Mouse (Mus musculus) cerebellum, postnatal 14 days (tissue): Measurements from ENCODE around the gene Cryga.
"Not testable (repeated sequence)": the region's sequence is repeated elsewhere in the genome, so short reads cannot be mapped to it uniquely, and the experiment has no call there.

Source experiments
- DNase-seq, 2 experiments: peaks; one replicate each; pipeline ENCODE4 v3.0.0; 2021; ENCODE audit warnings: mixed read lengths in 2 of 2

Gene Cryga

GRCm38 (mm10) chr1:65088567-65089356, 14.4 kb downstream of the Cryga start:
- no peak for DNase-seq

GRCm38 (mm10) chr1:65082188-65082587, 21.0 kb downstream of the Cryga start, which contains the start of gene Crygb:
TSS of gene Crygb (minus strand) at chr1:65082288.
- DNase-seq, result no peak

- DNase-seq, result no peak
These were observed 27.6 kb downstream of the Cryga start for GRCm38 (mm10) chr1:65075607-65076006.

GRCm38 (mm10) chr1:65073589-65073988, 29.6 kb downstream of the Cryga start, which contains the start of gene Crygc:
TSS of gene Crygc (minus strand) at chr1:65073689.
- DNase-seq, result no peak

GRCm38 (mm10) chr1:65067842-65068241, 35.3 kb downstream of the Cryga start:
- no peak for DNase-seq

GRCm38 (mm10) chr1:65064201-65064600, 39.0 kb downstream of the Cryga start:
- DNase-seq, result peak in 1 of 2 experiments; percentile 7

GRCm38 (mm10) chr1:65063352-65063751, 39.8 kb downstream of the Cryga start, which contains the start of gene Crygd:
TSS of gene Crygd (minus strand) at chr1:65063452.
- DNase-seq, result no peak

- DNase-seq, result no peak
These were observed 51.0 kb downstream of the Cryga start for GRCm38 (mm10) chr1:65052140-65052539.

- DNase-seq, result no peak
These were observed 51.5 kb downstream of the Cryga start for GRCm38 (mm10) chr1:65051696-65052095.

GRCm38 (mm10) chr1:65050952-65051351, 52.2 kb downstream of the Cryga start, which contains the start of gene Cryge:
TSS of gene Cryge (minus strand) at chr1:65051149.
- not testable (repeated sequence) for DNase-seq
